Mouse (Mus musculus): ENCODE data around the gene Mettl8. TPM values are rescaled to one million over a fixed set of nuclear protein-coding genes. Genes with fewer than 3 reads are reported as not detected.

The Mettl8 gene
- polyA plus RNA-seq, 1 experiment from 2014 or later, result 13.8 TPM

DNA sequence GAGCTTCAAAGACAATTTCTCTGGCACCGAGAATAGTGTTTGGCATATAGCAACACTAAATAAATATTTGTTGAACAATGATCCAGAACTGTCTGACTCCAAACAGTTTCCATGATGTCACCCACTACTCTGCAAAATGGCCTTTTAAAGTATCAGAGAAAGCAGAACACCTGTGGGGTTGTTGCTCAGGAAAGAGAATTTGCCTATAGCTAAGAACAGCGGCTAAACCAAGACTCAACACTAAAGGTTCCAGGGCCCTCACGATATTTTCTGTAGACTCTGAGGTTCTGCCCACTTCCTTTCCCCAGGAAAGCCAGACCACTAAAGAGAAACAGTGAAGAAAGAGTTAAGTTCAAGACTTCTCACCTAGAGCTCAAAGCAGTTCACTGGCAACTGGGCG is 122.4 kb downstream of the Mettl8 start:
- ATAC-seq, result no peak
- Histone ChIP-seq H3K9me3 (ENCODE audit: control insufficient read depth, low read length) (no peaks in the 10 kb centered on the region), H3K27me3 (replicated peaks; ENCODE audit: control insufficient read depth, insufficient read depth, low read length) (no peaks in the 10 kb centered on the region), H3K36me3 (ENCODE audit: control insufficient read depth, insufficient read depth, low read length) (no peaks in the 10 kb centered on the region), H3K4me3 (ENCODE audit: low read length) (no peak overlapping the region), H3K4me1 (ENCODE audit: control insufficient read depth, insufficient read depth, low read length) (no peaks in the 10 kb centered on the region), H3K4me2 (ENCODE audit: low read depth, low read length) (no peak overlapping the region), H3K27ac (ENCODE audit: low read length) (no peak overlapping the region), H3K9ac (ENCODE audit: low read depth, low read length) (no peak overlapping the region)
- 76% methylated on average over 4 of the region's 4 CpGs for WGBS

DNA sequence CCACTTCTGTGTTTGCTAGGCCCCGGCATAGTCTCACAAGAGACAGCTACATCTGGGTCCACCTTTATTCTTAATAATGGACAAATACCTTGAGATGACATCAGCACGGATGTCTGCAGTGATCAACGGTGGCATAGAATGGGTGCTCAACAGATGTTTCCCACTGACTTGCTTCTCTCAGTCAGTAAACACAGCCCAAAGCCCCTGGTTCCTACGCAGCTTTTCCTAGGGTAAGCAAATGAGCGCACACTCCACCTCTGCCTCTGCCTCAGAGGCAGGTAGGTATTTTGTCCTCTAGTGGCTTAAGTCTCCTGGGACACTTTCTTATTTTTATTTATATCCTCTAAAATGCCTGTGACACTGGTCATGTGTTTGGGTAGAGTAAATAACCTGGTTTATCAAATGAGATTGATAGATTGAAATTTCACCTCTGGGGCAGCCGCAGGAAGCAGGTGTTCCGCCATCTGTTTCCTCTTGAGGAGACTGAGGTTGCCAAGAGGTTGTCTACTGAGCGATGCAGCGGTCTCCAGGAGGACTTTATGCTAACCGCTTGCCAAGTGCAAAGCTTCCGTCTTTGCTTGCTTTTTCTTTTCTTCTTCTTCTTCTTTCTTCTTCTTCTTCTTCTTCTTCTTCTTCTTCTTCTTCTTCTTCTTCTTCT is 124.6 kb downstream of the Mettl8 start:
- Histone ChIP-seq H3K27me3 (replicated peaks; ENCODE audit: control insufficient read depth, insufficient read depth, low read length) (no peaks in the 10 kb centered on the region), H3K9me3 (ENCODE audit: control insufficient read depth, low read length) (no peaks in the 10 kb centered on the region), H3K4me1 (ENCODE audit: control insufficient read depth, insufficient read depth, low read length) (no peaks in the 10 kb centered on the region), H3K36me3 (ENCODE audit: control insufficient read depth, insufficient read depth, low read length) (no peaks in the 10 kb centered on the region), H3K27ac (ENCODE audit: low read length) (no peak overlapping the region), H3K4me3 (ENCODE audit: low read length) (no peak overlapping the region), H3K4me2 (ENCODE audit: low read depth, low read length) (no peak overlapping the region), H3K9ac (ENCODE audit: low read depth, low read length) (no peak overlapping the region)
- 86% methylated on average over 11 of the region's 11 CpGs for WGBS
- no peak for ATAC-seq

DNA sequence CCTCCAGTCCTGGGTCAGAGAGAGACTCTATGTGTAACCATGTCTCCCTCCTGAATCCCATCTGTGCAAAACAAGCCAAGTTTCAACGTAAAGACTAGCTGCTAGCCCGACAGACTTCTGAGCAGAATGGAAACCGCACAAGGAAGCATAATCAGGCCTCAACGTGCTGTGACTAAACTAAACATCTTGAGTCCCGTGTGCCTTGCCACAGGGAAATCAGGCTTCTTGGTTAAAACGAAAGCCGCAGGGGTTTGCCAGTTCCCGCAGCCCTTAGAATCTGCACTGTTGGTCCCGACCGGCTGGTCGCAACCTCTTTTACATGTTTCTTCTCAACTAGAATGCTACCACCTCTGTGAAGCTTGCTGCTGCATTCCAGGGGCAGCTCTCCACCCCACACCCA is 125.7 kb downstream of the Mettl8 start:
- no peaks in the 10 kb centered on the region for H3K9me3 ChIP-seq (ENCODE audit: control insufficient read depth, low read length)
- H3K27me3 ChIP-seq (replicated peaks; ENCODE audit: control insufficient read depth, insufficient read depth, low read length), result no peaks in the 10 kb centered on the region
- WGBS, result 79% methylated on average over 11 of the region's 11 CpGs
- no peak for ATAC-seq
- H3K9ac ChIP-seq (ENCODE audit: low read depth, low read length), result no peak overlapping the region
- no peaks in the 10 kb centered on the region for H3K36me3 ChIP-seq (ENCODE audit: control insufficient read depth, insufficient read depth, low read length)
- no peaks in the 10 kb centered on the region for H3K4me1 ChIP-seq (ENCODE audit: control insufficient read depth, insufficient read depth, low read length)
- no peak overlapping the region for H3K4me3 ChIP-seq (ENCODE audit: low read length)
- H3K27ac ChIP-seq (ENCODE audit: low read length), result no peak overlapping the region
- no peak overlapping the region for H3K4me2 ChIP-seq (ENCODE audit: low read depth, low read length)

DNA sequence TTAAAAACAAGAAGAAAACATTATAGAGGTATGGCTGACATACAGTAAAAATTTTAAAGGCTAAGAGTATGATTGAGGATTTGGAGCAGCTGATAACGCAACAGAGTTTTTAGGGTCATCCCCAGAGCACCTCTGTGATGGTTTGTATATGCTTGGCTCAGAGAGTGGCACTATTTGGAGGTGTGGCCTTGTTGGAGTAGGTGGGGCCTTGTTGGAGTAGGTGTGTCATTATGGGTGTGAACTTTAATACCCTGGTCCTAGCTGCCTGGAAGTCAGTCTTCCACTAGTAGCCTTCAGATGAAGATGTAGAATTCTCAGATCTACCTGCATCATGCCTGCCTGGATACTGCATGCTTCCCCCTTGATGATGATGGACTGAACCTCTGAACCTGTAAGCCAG is 131.3 kb downstream of the Mettl8 start:
- ATAC-seq, result peak; percentile 46; the same call in 1 of the 2 replicates
- 82% methylated on average over 1 of the region's 1 CpGs for WGBS

DNA sequence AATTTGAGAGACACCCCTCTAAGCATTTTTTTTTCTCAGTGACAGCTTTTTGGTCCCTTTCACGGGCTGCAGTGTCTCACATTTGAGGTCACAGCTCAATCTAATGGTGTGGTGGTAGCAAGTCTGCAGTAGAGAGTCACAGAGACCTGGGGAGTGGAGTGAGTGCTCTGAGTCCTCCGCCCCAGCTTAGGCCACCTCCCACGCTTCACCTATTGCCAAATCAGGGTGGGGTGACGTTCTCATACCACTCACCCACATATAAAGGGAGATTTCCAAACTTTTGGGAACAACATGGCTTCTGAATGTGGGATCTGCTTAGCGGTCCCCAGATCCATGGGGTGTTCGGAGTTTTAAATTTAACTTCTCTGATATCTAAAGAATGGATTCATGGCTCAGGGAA is 132.6 kb downstream of the Mettl8 start:
- no peaks in the 10 kb centered on the region for H3K9me3 ChIP-seq (ENCODE audit: control insufficient read depth, low read length)
- 0 out of 2 replicates have a peak overlapping the region, but pooled peaks have one; percentile 5 for H3K4me2 ChIP-seq (ENCODE audit: low read depth, low read length)
- H3K27me3 ChIP-seq (replicated peaks; ENCODE audit: control insufficient read depth, insufficient read depth, low read length), result no peaks in the 10 kb centered on the region
- WGBS, result 75% methylated on average over 6 of the region's 6 CpGs
- no peak for ATAC-seq
- H3K27ac ChIP-seq (ENCODE audit: low read length), result no peak overlapping the region
- H3K4me1 ChIP-seq (ENCODE audit: control insufficient read depth, insufficient read depth, low read length), result peaks cover 6% of the 10 kb centered on the region
- H3K9ac ChIP-seq (ENCODE audit: low read depth, low read length), result no peak overlapping the region
- H3K36me3 ChIP-seq (ENCODE audit: control insufficient read depth, insufficient read depth, low read length), result no peaks in the 10 kb centered on the region
- H3K4me3 ChIP-seq (ENCODE audit: low read length), result no peak overlapping the region

More for the DNA sequence above, 131.3 kb downstream of the Mettl8 start:
- no peaks in the 10 kb centered on the region for H3K36me3 ChIP-seq (ENCODE audit: control insufficient read depth, insufficient read depth, low read length)
- no peak overlapping the region for H3K9ac ChIP-seq (ENCODE audit: low read depth, low read length)
- no peak overlapping the region for H3K27ac ChIP-seq (ENCODE audit: low read length)
- no peaks in the 10 kb centered on the region for H3K27me3 ChIP-seq (replicated peaks; ENCODE audit: control insufficient read depth, insufficient read depth, low read length)
- H3K4me1 ChIP-seq (ENCODE audit: control insufficient read depth, insufficient read depth, low read length), result peaks cover 6% of the 10 kb centered on the region
- H3K4me3 ChIP-seq (ENCODE audit: low read length), result no peak overlapping the region
- no peaks in the 10 kb centered on the region for H3K9me3 ChIP-seq (ENCODE audit: control insufficient read depth, low read length)
- no peak overlapping the region for H3K4me2 ChIP-seq (ENCODE audit: low read depth, low read length)

GRCm38 (mm10) chr2:70920937-70921596 is 134.3 kb downstream of the Mettl8 start:
- Histone ChIP-seq H3K27me3 (replicated peaks; ENCODE audit: control insufficient read depth, insufficient read depth, low read length) (no peaks in the 10 kb centered on the region), H3K4me2 (ENCODE audit: low read depth, low read length) (no peak overlapping the region), H3K9me3 (ENCODE audit: control insufficient read depth, low read length) (no peaks in the 10 kb centered on the region), H3K36me3 (ENCODE audit: control insufficient read depth, insufficient read depth, low read length) (no peaks in the 10 kb centered on the region), H3K27ac (ENCODE audit: low read length) (no peak overlapping the region), H3K4me3 (ENCODE audit: low read length) (no peak overlapping the region), H3K4me1 (ENCODE audit: control insufficient read depth, insufficient read depth, low read length) (peaks cover 6% of the 10 kb centered on the region), H3K9ac (ENCODE audit: low read depth, low read length) (no peak overlapping the region)
- 40% methylated on average over 8 of the region's 8 CpGs for WGBS
- no peak for ATAC-seq

GRCm38 (mm10) chr2:70919913-70920522 is 135.4 kb downstream of the Mettl8 start:
- Histone ChIP-seq H3K27ac (ENCODE audit: low read length) (no peak overlapping the region), H3K4me3 (ENCODE audit: low read length) (no peak overlapping the region), H3K36me3 (ENCODE audit: control insufficient read depth, insufficient read depth, low read length) (no peaks in the 10 kb centered on the region), H3K9me3 (ENCODE audit: control insufficient read depth, low read length) (no peaks in the 10 kb centered on the region), H3K27me3 (replicated peaks; ENCODE audit: control insufficient read depth, insufficient read depth, low read length) (no peaks in the 10 kb centered on the region), H3K9ac (ENCODE audit: low read depth, low read length) (no peak overlapping the region), H3K4me2 (ENCODE audit: low read depth, low read length) (no peak overlapping the region), H3K4me1 (ENCODE audit: control insufficient read depth, insufficient read depth, low read length) (peaks cover 6% of the 10 kb centered on the region)
- no peak for ATAC-seq
- 76% methylated on average over 2 of the region's 2 CpGs for WGBS

GRCm38 (mm10) chr2:70918516-70918915 is 136.9 kb downstream of the Mettl8 start:
- Histone ChIP-seq H3K4me3 (ENCODE audit: low read length) (no peak overlapping the region), H3K27ac (ENCODE audit: low read length) (no peak overlapping the region), H3K36me3 (ENCODE audit: control insufficient read depth, insufficient read depth, low read length) (no peaks in the 10 kb centered on the region), H3K4me1 (ENCODE audit: control insufficient read depth, insufficient read depth, low read length) (peaks cover 5% of the 10 kb centered on the region), H3K4me2 (ENCODE audit: low read depth, low read length) (no peak overlapping the region), H3K27me3 (replicated peaks; ENCODE audit: control insufficient read depth, insufficient read depth, low read length) (no peaks in the 10 kb centered on the region), H3K9me3 (ENCODE audit: control insufficient read depth, low read length) (no peaks in the 10 kb centered on the region), H3K9ac (ENCODE audit: low read depth, low read length) (no peak overlapping the region)
- WGBS, result 80% methylated on average over 2 of the region's 2 CpGs
- ATAC-seq, result no peak

Data from intestine, embryonic 16.5 days (tissue).